Mouse (Mus musculus): Measurements from ENCODE around the gene Rassf10.
"Not testable (repeated sequence)": the region's sequence is repeated elsewhere in the genome, so short reads cannot be mapped to it uniquely, and the experiment has no call there.

Gene Rassf10

GRCm38 (mm10) chr7:112953777-112954291, at the start of gene Rassf10:
Gene Rassf10 (plus strand): TSS chr7:112953962.
- DNase-seq (ENCODE audit: low spot score), result peak; percentile 68

- DNase-seq (ENCODE audit: low spot score), result no peak
Measured at GRCm38 (mm10) chr7:112906848-112907247, 46.9 kb upstream of the Rassf10 start.

GRCm38 (mm10) chr7:112907468-112907867, 46.3 kb upstream of the Rassf10 start:
- no peak for DNase-seq (ENCODE audit: low spot score)

- no peak for DNase-seq (ENCODE audit: low spot score)
Measured at GRCm38 (mm10) chr7:112909164-112909563, 44.6 kb upstream of the Rassf10 start.

GRCm38 (mm10) chr7:112912969-112913368, 40.8 kb upstream of the Rassf10 start:
- no peak for DNase-seq (ENCODE audit: low spot score)

GRCm38 (mm10) chr7:112915571-112915970, 38.2 kb upstream of the Rassf10 start:
- DNase-seq (ENCODE audit: low spot score), result no peak

- no peak for DNase-seq (ENCODE audit: low spot score)
Measured at GRCm38 (mm10) chr7:112917613-112918278, 36.0 kb upstream of the Rassf10 start.

GRCm38 (mm10) chr7:112918279-112918991, 35.3 kb upstream of the Rassf10 start:
- no peak for DNase-seq (ENCODE audit: low spot score)

GRCm38 (mm10) chr7:112919845-112920244, 33.9 kb upstream of the Rassf10 start:
- DNase-seq (ENCODE audit: low spot score), result no peak

GRCm38 (mm10) chr7:112922801-112923200, 31.0 kb upstream of the Rassf10 start:
- DNase-seq (ENCODE audit: low spot score), result no peak

- no peak for DNase-seq (ENCODE audit: low spot score)
Measured at GRCm38 (mm10) chr7:112923712-112924111, 30.1 kb upstream of the Rassf10 start.

GRCm38 (mm10) chr7:112930669-112931068, 23.1 kb upstream of the Rassf10 start:
- DNase-seq (ENCODE audit: low spot score), result no peak

GRCm38 (mm10) chr7:112935876-112936275, 17.9 kb upstream of the Rassf10 start:
- not testable (repeated sequence) for DNase-seq (ENCODE audit: low spot score)

- DNase-seq (ENCODE audit: low spot score), result no peak
Measured at GRCm38 (mm10) chr7:112937089-112937488, 16.7 kb upstream of the Rassf10 start.

GRCm38 (mm10) chr7:112938959-112939358, 14.8 kb upstream of the Rassf10 start:
- DNase-seq (ENCODE audit: low spot score), result no peak

- DNase-seq (ENCODE audit: low spot score), result no peak
Measured at GRCm38 (mm10) chr7:112942567-112942966, 11.2 kb upstream of the Rassf10 start.

- no peak for DNase-seq (ENCODE audit: low spot score)
Measured at GRCm38 (mm10) chr7:112943056-112943455, 10.7 kb upstream of the Rassf10 start.

GRCm38 (mm10) chr7:112946706-112947105, 7.1 kb upstream of the Rassf10 start:
- no peak for DNase-seq (ENCODE audit: low spot score)

- no peak for DNase-seq (ENCODE audit: low spot score)
Measured at GRCm38 (mm10) chr7:112954351-112955102, 765 bp downstream of the Rassf10 start.

- peak; percentile 24 for DNase-seq (ENCODE audit: low spot score)
Measured at GRCm38 (mm10) chr7:112955103-112955827, 1.5 kb downstream of the Rassf10 start.

GRCm38 (mm10) chr7:112955955-112956354, 2.2 kb downstream of the Rassf10 start:
- no peak for DNase-seq (ENCODE audit: low spot score)

GRCm38 (mm10) chr7:112956961-112957360, 3.2 kb downstream of the Rassf10 start:
- no peak for DNase-seq (ENCODE audit: low spot score)

Measured in ovary, postnatal 10 days (tissue).